Mouse (Mus musculus) lung, postnatal 0 days (tissue): ENCODE data around the gene Gpat3. TPM values are rescaled to one million over a fixed set of nuclear protein-coding genes. Genes with fewer than 3 reads are reported as not detected.

Source experiments
- ATAC-seq: fragments of 200-750 bp; cut with Nextera tagmentation; 2 replicates; pipeline ENCODE4 v1.8.0; 2017; ENCODE audit warnings: moderate library complexity
- DNase-seq: peaks from one replicate; pipeline ENCODE4 v3.0.0-alpha.2; 2016; ENCODE audit warnings: low spot score
- H3K27ac ChIP-seq: fragments of 300-500 bp; sonication (generic); 2 replicates; pipeline ENCODE4 v1.5.1; 2014; ENCODE audit warnings: antibody characterized with exemption, mild to moderate bottlenecking, low read length, mixed read lengths
- H3K27me3 ChIP-seq: fragments of 300-500 bp; sonication (generic); replicated peaks from 2 replicates; pipeline ENCODE4 v1.6.1; 2014; ENCODE audit warnings: low read length, mixed read lengths; ENCODE audit not compliant: insufficient read depth
- H3K36me3 ChIP-seq: fragments of 300-500 bp; sonication (generic); 2 replicates; pipeline ENCODE4 v1.6.1; 2014; ENCODE audit warnings: low read length, mixed read lengths; ENCODE audit not compliant: insufficient read depth
- H3K4me1 ChIP-seq: fragments of 300-500 bp; sonication (generic); 2 replicates; pipeline ENCODE4 v1.6.1; 2014; ENCODE audit warnings: antibody characterized with exemption, low read depth, low read length, mixed read lengths; ENCODE audit not compliant: insufficient read depth
- H3K4me2 ChIP-seq: fragments of 300-500 bp; sonication (generic); replicated peaks from 2 replicates; pipeline ENCODE4 v1.6.1; 2014; ENCODE audit warnings: low read depth, mild to moderate bottlenecking, low read length, moderate library complexity, mixed read lengths
- H3K4me3 ChIP-seq: fragments of 300-500 bp; sonication (generic); 2 replicates; pipeline ENCODE4 v1.5.1; 2014; ENCODE audit warnings: low read depth, low read length
- H3K9ac ChIP-seq: fragments of 300-500 bp; sonication (generic); replicated peaks from 2 replicates; pipeline ENCODE4 v1.6.1; 2014; ENCODE audit warnings: low read depth, mild to moderate bottlenecking
- H3K9me3 ChIP-seq: fragments of 300-500 bp; sonication (generic); 2 replicates; pipeline ENCODE4 v1.6.1; 2016; ENCODE audit warnings: low read length, mixed read lengths
- CTCF ChIP-seq: IDR thresholded peaks from 2 replicates; pipeline ENCODE4 v1.5.1; 2016; ENCODE audit warnings: antibody characterized with exemption, mild to moderate bottlenecking
- EP300 ChIP-seq: IDR thresholded peaks from 2 replicates; pipeline ENCODE4 v1.6.1; 2016; ENCODE audit warnings: antibody characterized with exemption, mild to moderate bottlenecking, control low read depth
- WGBS: fragments of 180-500 bp; shearing (Covaris S2); extraction: QIAGEN DNeasy Blood & Tissue Kit; methylation state at CpG from one replicate; pipeline ENCODE4 v1.1.7; 2014; 5-methylcytosine and 5-hydroxymethylcytosine counted together
- polyA plus RNA-seq: library from polyadenylated mRNA; unstranded; fragments of >200 nt; fragmentation: Nextera tagmentation; extraction: Ambion mirVana; gene quantifications from 2 replicates; pipeline ENCODE4 v1.2.1, GENCODE M21; 2015

The Gpat3 gene
- polyA plus RNA-seq, 1 experiment from 2014 or later: 2.3 TPM

DNA sequence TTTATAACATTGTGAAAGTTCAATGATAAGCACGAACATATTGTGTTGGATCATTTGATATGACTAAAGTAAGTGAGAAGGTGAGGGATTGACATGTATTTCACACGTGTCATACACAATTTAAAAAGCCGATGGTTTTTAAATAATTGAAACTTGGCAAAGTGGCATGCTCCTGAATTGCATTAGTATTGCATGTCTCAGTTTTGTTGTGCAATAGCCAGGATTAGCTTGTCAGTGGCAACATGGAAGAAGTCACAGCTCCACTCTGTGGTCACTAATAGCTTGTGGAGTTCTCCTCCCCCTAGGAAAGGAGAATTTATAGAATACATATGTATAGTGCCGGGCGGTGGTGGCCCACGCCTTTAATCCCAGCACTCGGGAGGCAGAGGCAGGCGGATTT, 24.1 kb upstream of the Gpat3 start:
- no peak overlapping the region; the same call in 1 of the 2 replicates for H3K4me3 ChIP-seq
- peak; percentile 82 for DNase-seq

DNA sequence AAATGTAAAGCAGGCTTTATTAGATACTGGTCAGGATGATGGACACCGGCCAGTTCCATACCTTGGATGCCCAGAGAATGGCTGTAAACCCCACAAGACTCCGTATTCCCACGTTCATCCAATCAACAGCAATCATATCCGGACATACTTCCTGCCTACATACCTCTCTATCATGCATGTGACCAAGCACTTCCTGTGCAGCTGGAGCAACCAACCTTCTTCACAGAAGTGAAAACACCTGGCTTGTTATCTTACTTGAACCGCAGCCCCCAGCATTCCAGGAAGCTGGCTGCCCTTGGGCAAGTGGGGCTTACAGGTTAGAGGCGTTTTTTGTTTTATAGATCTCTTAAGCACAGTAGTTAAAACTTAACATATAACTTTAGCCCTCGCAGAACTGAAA, 22.7 kb upstream of the Gpat3 start:
- no peak for TF ChIP-seq EP300
- no peak for TF ChIP-seq CTCF
- no peaks in the 10 kb centered on the region; the same call in 1 of the 2 replicates for H3K4me1 ChIP-seq
- no peak overlapping the region for H3K27ac ChIP-seq
- no peak overlapping the region for H3K4me2 ChIP-seq
- H3K36me3 ChIP-seq: no peaks in the 10 kb centered on the region
- no peaks in the 10 kb centered on the region for H3K9me3 ChIP-seq
- ATAC-seq (no peak), DNase-seq (no peak)
- 68% methylated on average over 7 of the region's 7 CpGs for WGBS
- no peak overlapping the region for H3K4me3 ChIP-seq
- H3K27me3 ChIP-seq: no peaks in the 10 kb centered on the region
- no peak overlapping the region for H3K9ac ChIP-seq

More for the DNA sequence above, 24.1 kb upstream of the Gpat3 start:
- WGBS: 68% methylated on average over 8 of the region's 8 CpGs
- Histone ChIP-seq H3K4me2 (peak overlapping the region; percentile 100), H3K4me1 (no peaks in the 10 kb centered on the region; the same call in 1 of the 2 replicates), H3K9ac (no peak overlapping the region), H3K27ac (no peak overlapping the region), H3K27me3 (no peaks in the 10 kb centered on the region), H3K36me3 (no peaks in the 10 kb centered on the region), H3K9me3 (no peaks in the 10 kb centered on the region)
- peak; percentile 60 for ATAC-seq
- TF ChIP-seq EP300 (no peak), CTCF (peak; percentile 41)

DNA sequence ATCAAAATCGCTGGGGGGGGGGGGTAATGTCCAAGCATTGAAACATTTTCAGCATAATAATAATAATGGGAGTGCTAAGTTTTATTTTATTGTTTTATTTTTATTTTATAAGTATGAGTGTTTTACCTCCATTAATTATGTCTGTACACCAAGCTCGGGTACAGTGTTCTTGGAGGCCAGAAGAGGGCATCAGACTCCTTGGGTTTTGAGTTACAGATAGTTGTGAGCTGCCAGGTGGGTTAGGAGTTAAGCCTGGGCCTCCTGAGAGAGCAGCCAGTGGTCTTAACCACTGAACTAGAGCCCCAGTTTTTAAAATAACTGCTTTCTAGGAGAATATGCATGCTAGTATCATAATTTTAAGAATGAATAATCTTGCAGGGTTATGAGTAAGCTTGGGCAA, 19.5 kb upstream of the Gpat3 start:
- Histone ChIP-seq H3K9me3 (no peaks in the 10 kb centered on the region), H3K9ac (no peak overlapping the region), H3K4me3 (no peak overlapping the region), H3K27me3 (no peaks in the 10 kb centered on the region), H3K4me1 (no peaks in the 10 kb centered on the region), H3K36me3 (no peaks in the 10 kb centered on the region), H3K27ac (no peak overlapping the region), H3K4me2 (no peak overlapping the region)
- 15% methylated on average over 2 of the region's 2 CpGs for WGBS
- TF ChIP-seq EP300: no peak
- TF ChIP-seq CTCF: peak; percentile 58
- peak; percentile 26 for DNase-seq
- no peak for ATAC-seq

DNA sequence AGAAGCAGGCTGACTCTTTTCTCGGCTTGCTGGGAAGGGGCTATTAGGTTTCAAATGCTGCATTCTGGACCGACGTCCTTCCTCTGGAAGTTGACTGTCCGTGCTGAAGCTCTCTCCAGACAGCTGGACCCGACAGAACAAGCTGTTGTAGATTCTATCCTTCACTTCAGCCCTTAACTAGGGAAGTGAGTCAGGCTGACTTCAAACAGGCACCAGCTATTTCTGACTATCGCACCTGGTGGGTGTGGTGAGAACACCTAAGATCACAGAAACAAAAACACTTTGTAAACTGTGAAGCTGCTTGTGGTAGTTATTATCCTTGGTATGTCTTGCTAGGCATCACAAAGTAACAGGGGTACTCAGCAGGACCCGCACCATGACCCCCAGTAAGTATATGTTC, 19.0 kb upstream of the Gpat3 start:
- ATAC-seq: no peak
- no peak for DNase-seq
- Histone ChIP-seq H3K4me1 (no peaks in the 10 kb centered on the region), H3K4me3 (no peak overlapping the region), H3K9me3 (no peaks in the 10 kb centered on the region), H3K4me2 (no peak overlapping the region), H3K27me3 (no peaks in the 10 kb centered on the region), H3K27ac (no peak overlapping the region), H3K9ac (no peak overlapping the region), H3K36me3 (no peaks in the 10 kb centered on the region)
- TF ChIP-seq EP300 (no peak), CTCF (no peak)
- 73% methylated on average over 7 of the region's 7 CpGs for WGBS

DNA sequence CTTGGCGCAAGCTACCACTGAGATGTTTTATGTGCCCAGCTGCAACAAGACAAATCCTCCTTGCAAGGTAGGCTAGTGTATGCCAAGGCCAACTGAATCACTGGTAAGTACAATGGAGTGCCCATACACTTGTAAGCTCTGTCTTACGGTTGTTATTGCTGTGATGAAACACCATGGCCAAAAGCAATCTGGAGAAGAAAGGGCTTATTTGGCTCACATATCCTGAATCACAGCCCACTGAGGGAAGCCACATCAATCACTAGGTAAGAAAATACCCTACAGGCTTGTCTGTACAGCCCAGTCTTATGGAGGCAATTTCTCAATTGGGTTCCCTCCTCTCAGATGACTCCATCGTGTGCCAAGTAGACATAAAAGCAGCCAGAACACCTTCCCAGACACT, 16.8 kb upstream of the Gpat3 start:
- Histone ChIP-seq H3K27me3 (no peaks in the 10 kb centered on the region), H3K4me3 (no peak overlapping the region), H3K27ac (no peak overlapping the region), H3K36me3 (no peaks in the 10 kb centered on the region), H3K4me2 (no peak overlapping the region), H3K4me1 (no peaks in the 10 kb centered on the region), H3K9me3 (no peaks in the 10 kb centered on the region), H3K9ac (no peak overlapping the region)
- DNase-seq (no peak), ATAC-seq (no peak)
- 70% methylated on average over 3 of the region's 3 CpGs for WGBS
- TF ChIP-seq CTCF: no peak
- TF ChIP-seq EP300: no peak

DNA sequence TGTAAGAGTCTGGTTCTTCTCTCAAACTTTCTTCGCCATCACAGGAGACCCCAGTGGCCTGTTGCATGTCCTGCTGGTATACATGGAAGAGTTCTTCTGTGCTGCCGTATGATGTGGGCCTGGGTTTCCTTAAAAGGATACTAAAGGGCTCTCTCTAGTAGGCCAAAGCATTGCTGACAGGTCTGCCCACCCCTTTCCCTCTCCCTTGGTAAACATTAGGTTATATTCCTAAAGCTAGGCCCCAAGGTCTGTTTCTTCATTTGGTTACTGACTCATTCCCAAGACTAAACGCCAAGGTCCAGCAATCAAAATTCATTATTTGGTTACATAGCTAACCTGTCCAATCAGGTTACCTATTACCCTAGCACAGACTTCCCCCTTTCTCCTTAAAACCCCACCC, 12.8 kb upstream of the Gpat3 start:
- DNase-seq: no peak
- no peak for TF ChIP-seq CTCF
- no peak for TF ChIP-seq EP300
- Histone ChIP-seq H3K4me1 (no peaks in the 10 kb centered on the region), H3K27me3 (no peaks in the 10 kb centered on the region), H3K36me3 (no peaks in the 10 kb centered on the region), H3K9ac (no peak overlapping the region), H3K4me3 (no peak overlapping the region), H3K9me3 (no peaks in the 10 kb centered on the region), H3K27ac (no peak overlapping the region), H3K4me2 (no peak overlapping the region)
- ATAC-seq: no peak
- WGBS: 79% methylated on average over 3 of the region's 3 CpGs

DNA sequence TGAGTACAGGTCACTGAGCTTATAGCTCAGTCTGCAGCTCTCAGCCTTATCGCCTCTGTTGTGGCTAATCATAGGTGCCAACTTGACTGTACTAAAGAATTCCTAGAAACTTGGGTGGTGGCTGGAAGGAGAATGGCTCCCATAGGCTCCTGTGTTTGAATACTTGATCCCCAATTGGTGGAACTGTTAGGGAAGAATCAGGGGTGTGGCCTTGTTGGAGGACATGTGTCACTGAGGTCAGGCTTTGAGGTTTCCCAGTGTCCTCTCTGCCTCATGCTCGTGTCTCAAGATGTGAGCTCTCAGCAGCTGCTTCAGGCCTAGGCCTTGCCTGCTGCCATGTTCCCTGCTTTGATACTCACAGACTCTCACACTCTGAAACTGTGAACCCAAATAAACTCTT, 11.7 kb upstream of the Gpat3 start:
- H3K36me3 ChIP-seq: no peaks in the 10 kb centered on the region
- 76% methylated on average over 2 of the region's 2 CpGs for WGBS
- no peak overlapping the region for H3K4me3 ChIP-seq
- no peaks in the 10 kb centered on the region for H3K9me3 ChIP-seq
- H3K27me3 ChIP-seq: no peaks in the 10 kb centered on the region
- DNase-seq (no peak), ATAC-seq (no peak)
- H3K4me2 ChIP-seq: no peak overlapping the region
- H3K9ac ChIP-seq: no peak overlapping the region
- H3K27ac ChIP-seq: no peak overlapping the region
- no peaks in the 10 kb centered on the region for H3K4me1 ChIP-seq
- TF ChIP-seq CTCF (no peak), EP300 (no peak)
